Mouse (Mus musculus) common myeloid progenitor, adult 5-6 weeks (primary cell): ENCODE measurements at regions not wholly inside any gene's neighbourhood (a gene's known extent, or its start where the extent isn't known, plus 50 kb on each side); places are given as distances from the start of the nearest gene placed in this dataset.

ENCODE experiments used
- ATAC-seq: replicated peaks from 2 replicates; pipeline ENCODE4 v1.8.0; 2016; ENCODE audit warnings: low read depth, mild to moderate bottlenecking, moderate TSS enrichment, inconsistent platforms; ENCODE audit not compliant: poor library complexity, severe bottlenecking

GRCm38 (mm10) chr6:118330496-118330895 lies 88.8 kb downstream of the Bms1 start:
- ATAC-seq, result no peak

GRCm38 (mm10) chr6:118327458-118327857 lies 91.8 kb downstream of the Bms1 start:
- ATAC-seq, result peak; percentile 83

- no peak for ATAC-seq
Observed at GRCm38 (mm10) chr6:118325681-118326080, 93.6 kb downstream of the Bms1 start.

GRCm38 (mm10) chr6:118324559-118324958 lies 94.7 kb downstream of the Bms1 start:
- ATAC-seq, result no peak

- no peak for ATAC-seq
Observed at GRCm38 (mm10) chr6:118323052-118323451, 96.2 kb downstream of the Bms1 start.

GRCm38 (mm10) chr6:118322631-118323030 lies 96.6 kb downstream of the Bms1 start:
- ATAC-seq, result no peak

GRCm38 (mm10) chr6:118322061-118322460 lies 97.2 kb downstream of the Bms1 start:
- no peak for ATAC-seq

- no peak for ATAC-seq
Observed at GRCm38 (mm10) chr6:118320021-118320525, 99.2 kb downstream of the Bms1 start.

- ATAC-seq, result no peak
Observed at GRCm38 (mm10) chr6:118315881-118316280, 103.4 kb downstream of the Bms1 start.

GRCm38 (mm10) chr6:118314941-118315687 lies 104.2 kb downstream of the Bms1 start:
- peak; percentile 76 for ATAC-seq

- no peak for ATAC-seq
Observed at GRCm38 (mm10) chr6:118311081-118311480, 108.2 kb downstream of the Bms1 start.

- no peak for ATAC-seq
Observed at GRCm38 (mm10) chr6:118309923-118310322, 109.4 kb downstream of the Bms1 start.

- 0 out of 2 replicates have a peak, but pooled peaks have one; percentile 11 for ATAC-seq
Observed at GRCm38 (mm10) chr6:118308586-118308985, 110.7 kb downstream of the Bms1 start.

GRCm38 (mm10) chr6:118307481-118307880 lies 110.0 kb upstream of the Ret start:
- no peak for ATAC-seq

GRCm38 (mm10) chr6:118305209-118305608 lies 107.7 kb upstream of the Ret start:
- no peak for ATAC-seq

GRCm38 (mm10) chr6:118302783-118303350 lies 105.3 kb upstream of the Ret start:
- ATAC-seq, result peak; percentile 95

GRCm38 (mm10) chr6:118301880-118302782 lies 104.6 kb upstream of the Ret start:
- no peak for ATAC-seq

- ATAC-seq, result no peak
Observed at GRCm38 (mm10) chr6:118300781-118301180, 103.3 kb upstream of the Ret start.

- no peak for ATAC-seq
Observed at GRCm38 (mm10) chr6:118297576-118297975, 100.1 kb upstream of the Ret start.

GRCm38 (mm10) chr6:118293986-118294385 lies 96.5 kb upstream of the Ret start:
- no peak for ATAC-seq

GRCm38 (mm10) chr6:118292928-118293327 lies 95.4 kb upstream of the Ret start:
- no peak for ATAC-seq
